Mouse (Mus musculus): ENCODE measurements around the gene B3galt2. TPM values are rescaled to one million over a fixed set of nuclear protein-coding genes. Genes with fewer than 3 reads are reported as not detected.
A peak's percentile ranks its signal among the peaks of the same experiment; 100 is the strongest.

B3galt2 gene
- polyA plus RNA-seq, 1 experiment: 8.7 TPM

DNA sequence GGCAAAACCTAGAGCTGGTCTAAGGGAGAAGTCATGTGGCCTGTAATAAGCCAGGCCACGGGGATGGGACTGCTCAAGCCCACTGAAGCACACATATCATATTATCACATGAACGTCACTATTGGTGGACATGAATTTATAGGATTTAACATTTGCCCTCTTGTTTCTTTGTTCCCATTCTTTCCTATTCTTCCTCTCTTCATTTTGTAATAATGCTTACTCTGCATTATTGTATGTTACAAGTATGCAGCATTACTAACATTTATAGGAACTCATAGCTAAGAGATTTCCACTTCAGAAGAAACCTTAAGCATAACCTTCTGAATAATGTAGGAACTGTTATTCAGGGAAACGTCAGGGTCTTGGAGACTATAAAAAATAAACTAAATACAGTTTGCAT, 44.4 kb downstream of the B3galt2 start:
- H3K27ac ChIP-seq (ENCODE audit: insufficient read depth, low read length): no peak overlapping the region
- no peak overlapping the region for H3K4me3 ChIP-seq (ENCODE audit: insufficient read depth, low read length)
- H3K4me1 ChIP-seq (ENCODE audit: control insufficient read depth, insufficient read depth, low read length): no peaks in the 10 kb centered on the region
- TF ChIP-seq POLR2A (IDR thresholded peaks at IDR 0.05; ENCODE audit: extremely low read depth, insufficient read depth, low read length) (no peak), CTCF (IDR thresholded peaks at IDR 0.05; ENCODE audit: extremely low read depth, insufficient read depth, low read length) (no peak)

DNA sequence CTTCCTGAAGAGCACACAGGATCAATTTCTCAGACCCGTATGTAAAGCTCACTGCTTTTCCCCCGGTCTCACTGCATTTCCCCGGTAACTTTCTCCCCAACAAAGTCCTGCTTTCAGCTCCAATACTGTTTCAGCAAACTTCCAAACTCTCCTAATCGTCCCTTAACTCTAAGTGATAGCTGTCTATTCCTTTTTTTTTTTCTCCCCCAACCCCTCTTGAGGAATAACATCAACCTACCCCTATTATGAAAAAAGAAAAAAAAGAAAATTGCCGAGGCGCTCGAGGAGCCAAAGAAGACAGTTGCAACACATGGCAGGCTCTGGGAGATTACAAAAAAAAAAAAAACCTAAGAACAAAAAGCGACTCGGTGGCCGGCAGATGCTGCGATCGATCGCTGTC, 61.3 kb downstream of the B3galt2 start:
- H3K27ac ChIP-seq (ENCODE audit: insufficient read depth, low read length): no peak overlapping the region
- TF ChIP-seq CTCF (IDR thresholded peaks at IDR 0.05; ENCODE audit: extremely low read depth, insufficient read depth, low read length) (no peak), POLR2A (IDR thresholded peaks at IDR 0.05; ENCODE audit: extremely low read depth, insufficient read depth, low read length) (no peak)

DNA sequence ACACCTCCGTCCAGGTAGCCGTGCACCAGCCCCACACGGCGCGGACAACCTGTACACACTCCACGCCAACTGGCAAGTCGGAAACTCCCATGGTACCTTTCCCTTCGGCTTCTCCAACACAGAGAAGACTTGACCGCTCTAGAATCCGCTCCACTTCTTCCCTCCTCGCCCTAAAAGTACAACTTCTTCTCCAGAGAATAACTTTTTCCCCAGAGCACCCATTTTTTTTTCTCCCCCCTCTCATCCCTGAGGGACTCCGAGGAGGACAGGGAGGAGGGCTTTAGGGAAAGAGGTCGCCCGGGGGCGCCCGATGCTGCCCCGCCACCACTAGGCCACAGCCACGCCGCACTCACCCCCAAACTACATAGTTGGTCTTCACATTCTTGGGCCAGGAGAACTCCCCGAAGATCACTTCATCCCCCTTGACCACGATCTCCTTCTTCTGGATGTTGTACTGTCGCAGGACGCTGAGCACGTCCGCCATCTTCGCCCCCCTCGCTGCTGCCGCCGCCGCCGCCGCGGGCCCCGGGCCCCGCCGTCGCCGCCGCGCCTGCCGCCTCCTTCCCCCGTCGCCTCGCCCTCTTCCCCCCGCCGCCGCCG, 61.8 kb downstream of the B3galt2 start:
- peak overlapping the region; percentile 85 for H3K27ac ChIP-seq (ENCODE audit: insufficient read depth, low read length)
- H3K4me1 ChIP-seq (ENCODE audit: control insufficient read depth, insufficient read depth, low read length): no peaks in the 10 kb centered on the region; the same call in 1 of the 2 replicates
- H3K4me3 ChIP-seq (ENCODE audit: insufficient read depth, low read length): peak overlapping the region; percentile 93
- TF ChIP-seq POLR2A (IDR thresholded peaks at IDR 0.05; ENCODE audit: extremely low read depth, insufficient read depth, low read length): no peak
- TF ChIP-seq CTCF (IDR thresholded peaks at IDR 0.05; ENCODE audit: extremely low read depth, insufficient read depth, low read length): no peak

More for the DNA sequence above, 61.3 kb downstream of the B3galt2 start:
- peak overlapping the region; percentile 93 for H3K4me3 ChIP-seq (ENCODE audit: insufficient read depth, low read length)
- no peaks in the 10 kb centered on the region; the same call in 1 of the 2 replicates for H3K4me1 ChIP-seq (ENCODE audit: control insufficient read depth, insufficient read depth, low read length)

DNA sequence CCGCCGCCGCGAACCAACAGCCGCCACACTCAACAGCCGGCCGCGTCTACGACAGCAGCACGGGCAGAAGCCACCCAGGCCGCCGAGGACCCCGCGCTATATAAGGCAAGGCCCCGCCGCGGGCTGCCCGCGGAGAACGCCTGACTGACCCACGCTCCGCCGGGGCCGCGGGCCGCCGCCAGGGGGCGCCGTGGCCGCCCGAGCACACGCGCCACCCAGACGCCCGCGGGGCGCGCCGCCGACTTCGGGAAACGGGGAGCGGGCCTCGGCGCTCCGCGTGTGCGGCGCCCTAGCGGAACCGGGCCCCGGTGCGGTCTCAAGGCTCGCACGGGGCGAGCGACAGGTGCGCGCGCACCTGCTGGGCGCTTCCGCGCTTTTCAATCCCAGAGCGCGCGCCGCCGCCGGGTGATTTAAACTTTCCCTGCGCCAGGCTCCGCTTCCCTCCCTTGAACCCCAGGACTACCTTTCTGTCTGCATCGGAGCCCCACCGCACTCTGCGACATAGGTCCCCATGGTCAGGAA, 62.3 kb downstream of the B3galt2 start, which contains the start of gene Cdc73:
TSS of gene Cdc73 (minus strand) at position 153 of the 522 bp plus-strand sequence.
- H3K4me3 ChIP-seq (ENCODE audit: insufficient read depth, low read length): peak within 1 kb of the TSS; percentile 93
- 0 out of 2 replicates have a peak, but pooled peaks have one; percentile 24 for TF ChIP-seq CTCF (IDR thresholded peaks at IDR 0.05; ENCODE audit: extremely low read depth, insufficient read depth, low read length)
- TF ChIP-seq POLR2A (IDR thresholded peaks at IDR 0.05; ENCODE audit: extremely low read depth, insufficient read depth, low read length): peak; percentile 19; the same call in 1 of the 2 replicates

More for the DNA sequence above, 62.3 kb downstream of the B3galt2 start, which contains the start of gene Cdc73:
- H3K27ac ChIP-seq (ENCODE audit: insufficient read depth, low read length): peak within 1 kb of the TSS; percentile 85
- H3K4me1 ChIP-seq (ENCODE audit: control insufficient read depth, insufficient read depth, low read length): no peaks in the 10 kb centered on the region; the same call in 1 of the 2 replicates

Other genes with a start within 250 kb of the B3galt2 start
- gene Cdc73, start 62.2 kb downstream of the B3galt2 start, polyA plus RNA-seq (2012; rRNA removed): 13.0 and 14.1 TPM in 2 replicates
- 107 and 128 TPM in 2 replicates for gene Glrx2, start 75.7 kb downstream of the B3galt2 start, polyA plus RNA-seq (2012; rRNA removed)
- gene Trove2, start 136.4 kb downstream of the B3galt2 start, polyA plus RNA-seq (2012; rRNA removed): 13.0 and 13.5 TPM in 2 replicates
- gene Uchl5, start 136.6 kb downstream of the B3galt2 start, polyA plus RNA-seq (2012; rRNA removed): 32.0 and 33.6 TPM in 2 replicates

Measured in cortical plate, adult 2 months (tissue).